Mouse (Mus musculus) retina, postnatal 7 days (tissue): ENCODE results near the gene Sipa1l2.

Experiments used
- DNase-seq: peaks from one replicate; pipeline ENCODE4 v3.0.0-alpha.2; 2012; ENCODE audit warnings: low read depth, low spot score

Sipa1l2 gene

GRCm38 (mm10) chr8:125513935-125514334, 55.7 kb downstream of the Sipa1l2 start:
- no peak for DNase-seq

GRCm38 (mm10) chr8:125513242-125513866, 56.3 kb downstream of the Sipa1l2 start:
- no peak for DNase-seq

- DNase-seq: no peak
These were observed 57.0 kb downstream of the Sipa1l2 start for GRCm38 (mm10) chr8:125512561-125512960.

DNA sequence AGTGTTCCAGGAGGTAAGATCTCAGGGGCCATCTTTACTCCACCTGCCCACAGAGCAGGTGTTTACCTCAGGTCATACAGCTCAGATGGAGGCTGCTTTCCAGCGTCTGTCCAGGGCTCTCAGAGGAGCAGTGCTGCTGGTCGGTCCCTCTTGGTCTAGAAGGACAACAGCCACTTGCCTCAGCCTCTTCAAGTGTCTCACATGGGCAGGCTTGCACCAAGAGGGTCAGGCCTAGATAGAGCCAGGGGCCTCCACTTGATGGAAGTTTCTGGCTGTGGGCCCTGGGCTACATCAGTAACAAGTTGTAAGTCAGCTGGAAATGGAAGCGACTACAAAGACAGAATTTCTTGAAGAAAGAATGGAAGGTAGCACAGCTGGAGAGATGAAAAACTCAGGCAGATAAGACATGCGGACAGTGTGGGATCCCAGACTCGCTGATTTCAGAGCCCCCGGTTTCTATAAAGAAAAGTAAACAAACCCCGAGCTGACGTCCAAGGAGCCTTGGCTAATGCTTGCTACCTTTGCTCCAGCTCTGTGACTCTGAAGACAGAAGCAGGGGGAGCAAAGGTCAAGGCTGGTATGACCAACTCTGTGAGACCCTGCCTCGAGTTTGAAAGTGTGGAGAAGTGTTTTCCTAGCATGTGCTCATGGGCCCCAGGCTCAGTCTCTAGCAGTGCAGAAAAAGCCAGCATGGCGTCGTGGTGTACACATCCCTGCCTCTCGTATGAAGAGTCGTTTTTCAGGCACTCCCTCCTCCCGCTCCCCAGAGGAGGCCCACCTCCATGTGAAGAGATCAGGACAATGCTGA, 58.5 kb downstream of the Sipa1l2 start:
- DNase-seq: no peak

- DNase-seq: no peak
These were observed 59.8 kb downstream of the Sipa1l2 start for GRCm38 (mm10) chr8:125509776-125510175.

DNA sequence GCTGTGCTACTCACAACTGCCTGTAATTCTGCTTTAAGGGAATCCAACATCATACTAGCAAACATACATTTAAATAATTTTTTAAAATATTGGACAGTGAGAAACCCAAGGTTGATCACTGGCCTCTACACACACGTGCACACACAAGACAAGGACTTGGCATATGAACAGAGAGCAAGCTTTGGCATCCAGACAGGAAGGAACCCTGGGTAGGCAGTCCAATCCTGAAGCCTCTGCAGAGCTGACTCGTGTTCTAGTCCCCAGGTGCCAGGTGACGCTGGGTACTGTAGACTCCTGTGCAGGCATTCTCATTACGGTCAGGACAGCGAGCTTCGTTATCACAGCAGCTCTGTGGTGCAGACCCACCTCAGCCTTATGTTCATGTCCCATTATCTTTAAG, 60.4 kb downstream of the Sipa1l2 start:
- no peak for DNase-seq

- no peak for DNase-seq
These were observed 62.3 kb downstream of the Sipa1l2 start for GRCm38 (mm10) chr8:125507291-125507690.

DNA sequence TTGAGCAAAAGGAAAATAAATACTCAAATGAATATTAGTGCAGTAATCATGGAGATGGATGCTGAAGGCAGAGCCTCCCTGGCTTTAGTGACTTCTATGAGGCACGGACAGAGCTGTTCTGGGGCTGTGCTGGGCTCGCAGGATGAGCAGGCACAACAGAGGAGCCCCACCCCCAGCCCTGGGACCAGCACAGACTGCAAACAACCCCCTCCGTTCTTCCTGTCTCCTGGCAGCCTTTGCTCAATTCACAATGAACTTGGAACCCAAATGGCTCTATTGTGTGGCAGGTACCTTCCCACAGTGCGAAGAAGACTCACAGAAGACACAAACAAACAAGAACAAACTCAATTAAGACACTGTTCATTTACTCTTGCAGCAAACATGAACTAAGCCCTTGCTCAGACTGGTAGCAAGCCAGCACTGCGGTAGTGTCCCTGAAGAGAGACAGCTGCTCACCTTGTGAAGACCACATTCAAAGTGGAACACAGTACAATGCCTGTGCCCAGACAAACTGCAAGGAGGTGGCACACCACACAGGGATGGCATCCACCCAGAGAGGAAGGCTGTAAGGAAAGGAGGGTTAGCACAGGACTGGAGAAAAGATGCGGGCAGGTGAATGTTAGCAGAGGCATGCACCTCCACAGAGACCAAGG, 64.9 kb downstream of the Sipa1l2 start:
- no peak for DNase-seq

DNA sequence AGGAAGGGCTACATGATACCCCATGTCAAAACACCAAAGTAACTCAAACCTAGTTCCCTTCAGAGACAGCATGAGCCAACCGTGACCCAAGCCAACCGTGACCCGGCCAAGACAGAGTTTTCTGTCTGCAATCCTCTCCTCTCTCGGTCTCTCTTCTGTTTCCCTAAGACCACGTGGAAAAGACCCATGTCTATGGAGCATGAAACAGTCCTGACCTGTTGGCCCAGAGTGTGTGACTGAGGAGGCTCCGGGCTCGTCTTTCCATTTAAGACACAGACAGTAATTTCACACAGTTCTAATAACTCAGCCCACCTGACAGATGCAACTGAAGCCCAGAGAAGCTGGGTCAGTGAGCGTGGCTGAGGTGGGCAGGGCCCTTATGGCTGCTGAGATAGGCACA, 65.8 kb downstream of the Sipa1l2 start:
- DNase-seq: no peak

GRCm38 (mm10) chr8:125502828-125503227, 66.8 kb downstream of the Sipa1l2 start:
- no peak for DNase-seq

DNA sequence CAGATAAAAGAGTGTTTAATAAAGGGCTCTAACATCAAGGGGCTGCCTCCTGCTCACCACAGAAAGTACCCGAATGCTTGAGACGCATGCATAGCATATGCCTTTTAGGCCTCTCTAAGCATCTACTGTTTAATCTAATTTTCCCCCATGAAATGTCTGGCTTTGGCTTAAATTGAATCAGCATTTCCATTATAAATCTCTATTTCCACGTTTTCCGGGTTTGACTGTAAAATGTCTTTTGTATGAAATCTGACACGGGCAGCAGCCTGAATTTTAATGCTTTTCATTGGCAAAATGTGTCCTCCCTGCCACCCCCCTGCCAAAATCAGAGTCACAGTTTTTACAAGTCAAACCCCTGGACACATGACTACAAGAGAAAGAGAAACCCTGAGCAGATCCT, 69.6 kb downstream of the Sipa1l2 start:
- no peak for DNase-seq

- DNase-seq: no peak
These were observed 71.1 kb downstream of the Sipa1l2 start for GRCm38 (mm10) chr8:125498508-125498907.

- no peak for DNase-seq
These were observed 74.1 kb downstream of the Sipa1l2 start for GRCm38 (mm10) chr8:125495545-125495944.

DNA sequence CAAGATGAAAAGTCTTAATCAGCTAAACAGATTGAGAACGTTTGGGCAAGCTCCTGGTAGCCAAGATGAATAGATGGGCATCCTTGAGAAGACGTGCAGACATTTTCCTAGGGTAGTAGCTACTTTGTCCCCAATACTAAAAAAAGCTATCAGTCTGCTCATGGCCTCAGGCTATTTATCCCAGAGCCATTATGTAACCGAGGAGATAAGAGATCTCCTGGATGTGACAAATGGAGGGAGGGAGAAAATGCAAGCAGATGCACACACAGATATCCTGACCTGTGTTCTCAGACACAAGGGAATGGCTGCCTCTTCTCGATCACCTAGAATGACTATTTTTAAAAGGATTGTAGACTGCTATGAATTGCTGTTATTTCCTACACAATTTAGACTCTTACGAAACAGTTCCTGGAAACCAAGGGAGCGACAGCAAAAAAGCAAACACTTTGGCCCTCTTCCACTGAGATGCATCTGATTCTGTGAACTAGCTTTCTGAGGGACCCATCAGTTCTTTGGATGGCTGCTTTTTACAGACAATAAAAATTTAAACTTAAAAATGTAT, 76.3 kb downstream of the Sipa1l2 start:
- DNase-seq: no peak

DNA sequence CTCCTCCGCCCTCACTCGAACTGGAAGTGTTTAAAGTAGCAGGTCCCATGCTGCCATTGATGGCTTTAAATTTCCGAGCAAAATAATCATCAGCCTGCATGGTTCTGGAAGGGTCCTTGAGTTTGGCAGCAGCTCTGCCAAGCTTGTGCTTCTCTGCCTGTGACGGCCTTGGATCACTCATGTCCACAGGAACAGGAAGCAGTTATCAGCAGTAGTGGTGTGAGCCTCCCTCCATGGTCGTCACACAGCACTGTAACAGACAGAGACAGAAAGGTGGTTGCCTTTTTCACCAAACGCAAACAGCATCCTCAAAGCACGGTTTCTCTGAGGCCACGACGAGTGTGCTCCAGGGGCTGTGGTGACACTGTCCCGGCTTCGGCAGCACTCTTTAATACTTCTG, 77.2 kb downstream of the Sipa1l2 start:
- no peak for DNase-seq

DNA sequence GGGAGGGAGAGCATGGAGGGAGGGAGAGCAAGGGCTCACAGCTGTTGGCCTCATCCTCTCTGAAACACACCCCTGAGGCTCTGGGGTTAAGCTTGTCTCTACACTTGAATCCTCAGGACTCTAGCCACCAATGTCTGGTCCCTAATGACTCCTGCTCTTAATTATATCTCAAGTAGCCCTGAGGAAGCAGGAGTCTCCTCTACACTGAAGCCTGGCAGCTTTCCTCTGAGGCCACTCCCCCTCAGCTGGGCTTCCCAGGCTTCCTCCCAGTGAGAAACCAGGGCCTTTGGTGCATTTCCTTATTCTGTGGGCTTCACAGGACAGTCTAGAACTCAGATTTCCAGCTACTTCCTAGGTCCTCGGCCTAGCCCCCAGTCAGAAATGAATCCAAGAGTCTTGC, 80.9 kb downstream of the Sipa1l2 start:
- DNase-seq: no peak

- no peak for DNase-seq
These were observed 83.9 kb downstream of the Sipa1l2 start for GRCm38 (mm10) chr8:125485715-125486114.

DNA sequence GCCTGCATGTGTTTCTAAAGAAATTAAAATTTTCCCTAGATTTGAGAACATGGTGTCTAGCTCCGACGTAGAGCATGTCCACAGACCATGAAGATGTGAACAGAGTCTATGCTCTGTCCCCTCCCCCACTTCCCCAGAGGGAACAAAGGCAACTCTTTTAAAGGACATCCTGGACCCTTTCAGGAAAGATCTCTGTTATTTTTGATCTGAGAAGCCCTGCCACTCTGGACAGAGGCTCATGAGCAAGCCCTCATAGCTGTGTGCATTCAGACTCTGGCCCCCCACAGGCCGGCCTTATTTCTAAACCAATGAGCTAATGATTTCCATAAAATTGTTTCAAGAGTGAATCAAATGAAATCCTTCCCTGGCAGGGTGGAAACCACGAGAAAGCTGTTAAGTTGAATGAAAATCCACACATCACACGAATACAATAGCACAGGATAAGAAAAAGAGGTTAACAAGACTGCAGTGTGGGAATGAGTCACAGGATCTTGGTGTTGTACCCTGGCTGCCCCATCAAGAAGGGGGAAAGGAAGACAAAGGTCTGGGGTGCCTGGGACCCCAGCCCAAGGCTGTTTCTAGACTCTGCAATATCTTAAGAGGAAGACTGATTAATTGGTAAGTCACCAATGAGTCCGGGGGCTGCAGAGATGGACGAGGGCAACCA, 84.9 kb downstream of the Sipa1l2 start:
- no peak for DNase-seq

DNA sequence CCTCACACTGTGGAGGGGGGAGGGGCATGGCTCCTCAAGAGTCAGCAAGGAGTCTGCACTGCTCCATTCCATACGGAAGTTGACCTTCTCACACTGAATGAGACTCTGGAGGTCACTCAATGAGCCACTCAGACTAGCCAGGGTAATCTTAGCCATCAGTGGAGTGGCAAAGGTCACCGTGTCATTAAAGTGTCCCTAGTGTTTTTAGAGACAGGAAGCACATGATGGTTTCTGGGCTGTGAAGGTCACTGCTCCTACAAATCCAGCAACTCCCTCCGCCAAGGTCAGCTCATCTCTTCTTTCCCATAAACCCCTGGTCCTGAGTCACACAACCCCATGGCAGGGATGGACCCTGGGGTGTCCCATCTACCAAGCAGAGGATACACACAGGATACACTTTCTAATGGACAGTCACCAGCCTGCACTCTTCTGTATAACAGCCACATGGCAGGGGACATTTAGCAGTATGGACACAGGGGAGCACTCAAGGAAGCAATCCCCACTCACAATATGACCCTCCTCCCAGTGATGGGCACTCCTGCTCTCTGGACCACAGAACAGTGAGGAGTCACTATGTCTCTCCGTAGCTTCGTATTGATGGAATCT, 87.0 kb downstream of the Sipa1l2 start:
- no peak for DNase-seq

- no peak for DNase-seq
These were observed 94.7 kb downstream of the Sipa1l2 start for GRCm38 (mm10) chr8:125474876-125475275.

DNA sequence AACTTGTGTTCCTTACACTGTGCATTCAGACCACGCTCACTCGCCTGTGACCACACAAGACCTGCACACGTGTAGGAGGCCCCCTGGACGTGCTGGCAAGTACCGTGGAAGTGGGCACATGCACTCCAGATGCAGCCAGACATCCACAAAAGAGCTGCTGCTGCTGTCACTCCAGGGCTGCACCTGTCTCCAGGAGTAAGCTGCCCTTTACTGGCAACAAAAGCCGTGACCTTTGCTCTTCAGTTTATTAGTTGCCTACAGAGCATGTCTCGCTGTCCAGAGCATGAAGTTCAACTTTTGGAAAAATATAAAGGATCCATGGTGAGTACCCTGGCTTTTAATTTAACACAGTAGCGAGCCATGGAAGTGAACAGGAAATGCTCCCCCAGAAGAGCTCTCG, 98.2 kb downstream of the Sipa1l2 start:
- no peak for DNase-seq
